Mouse (Mus musculus): Measurements from ENCODE around the gene Kcna7. TPM values are rescaled to one million over a fixed set of nuclear protein-coding genes. Genes with fewer than 3 reads are reported as not detected.

Kcna7 gene
- total and polyA plus RNA-seq, 3 experiments, result 0.16 to 3.2 (median 0.39) TPM

- H3K9me3 ChIP-seq (replicated peaks; ENCODE audit: low read length), result no peaks in the 10 kb centered on the region
- dilution Hi-C loops (cut with MboI; ENCODE audit: extremely low pct_ligation_motif_present, extremely low pct_unique_long_range_greater_than_20kb, low sequenced_read_pairs) (no loop called here), in situ Hi-C loops (cut with MboI; ENCODE audit: low pct_ligation_motif_present, low pct_unique_long_range_greater_than_20kb, low sequenced_read_pairs) (no loop called here)
- peak overlapping the region in 1 of 3 experiments; percentile 50 for H3K4me3 ChIP-seq (replicated peaks in 1 of 3; ENCODE audit: low read depth in 2 of 3, low read length in 2 of 3, poor library complexity in 1 of 3)
- H3K36me3 ChIP-seq (replicated peaks in 1 of 2; ENCODE audit: control insufficient read depth in 1 of 2, insufficient read depth in 1 of 2, low read length in 1 of 2), result peaks cover 43 to 76% of the 10 kb centered on the region in 2 experiments
- DNase-seq (ENCODE audit: extremely low read depth), result no peak
- no peaks in the 10 kb centered on the region for H3K27me3 ChIP-seq (replicated peaks)
- H3K4me1 ChIP-seq (ENCODE audit: control insufficient read depth in 1 of 2, insufficient read depth in 2 of 2), result peaks cover 8 to 35% of the 10 kb centered on the region in 2 experiments
- H3K79me2 ChIP-seq (replicated peaks; ENCODE audit: control insufficient read depth, extremely low read depth, insufficient read depth, poor library complexity, severe bottlenecking), result peaks cover 19% of the 10 kb centered on the region
- no peak for TF ChIP-seq POLR2AphosphoS2 (IDR thresholded peaks at IDR 0.05; ENCODE audit: low read depth, low read length)
- TF ChIP-seq TBP (conservative IDR thresholded peaks at IDR 0.05; ENCODE audit: low read depth, low read length), result no peak
- no peak for TF ChIP-seq EP300 (IDR thresholded peaks at IDR 0.05; ENCODE audit: low read length)
- no peak for TF ChIP-seq USF2 (conservative IDR thresholded peaks at IDR 0.05; ENCODE audit: low read depth, low read length)
- TF ChIP-seq MAZ (IDR thresholded peaks at IDR 0.05; ENCODE audit: low read depth, low read length), result 0 out of 2 replicates have a peak, but pooled peaks have one; percentile 2
- no peak overlapping the region for H3K9ac ChIP-seq (ENCODE audit: insufficient read depth, low read depth)
- no peak overlapping the region for H3K27ac ChIP-seq (ENCODE audit: insufficient read depth, low read depth)
- H3K4me2 ChIP-seq (ENCODE audit: insufficient read depth, low read depth, poor library complexity, severe bottlenecking), result no peak overlapping the region
These were observed 51.3 kb downstream of the Kcna7 start for GRCm38 (mm10) chr7:45456721-45457203.

DNA sequence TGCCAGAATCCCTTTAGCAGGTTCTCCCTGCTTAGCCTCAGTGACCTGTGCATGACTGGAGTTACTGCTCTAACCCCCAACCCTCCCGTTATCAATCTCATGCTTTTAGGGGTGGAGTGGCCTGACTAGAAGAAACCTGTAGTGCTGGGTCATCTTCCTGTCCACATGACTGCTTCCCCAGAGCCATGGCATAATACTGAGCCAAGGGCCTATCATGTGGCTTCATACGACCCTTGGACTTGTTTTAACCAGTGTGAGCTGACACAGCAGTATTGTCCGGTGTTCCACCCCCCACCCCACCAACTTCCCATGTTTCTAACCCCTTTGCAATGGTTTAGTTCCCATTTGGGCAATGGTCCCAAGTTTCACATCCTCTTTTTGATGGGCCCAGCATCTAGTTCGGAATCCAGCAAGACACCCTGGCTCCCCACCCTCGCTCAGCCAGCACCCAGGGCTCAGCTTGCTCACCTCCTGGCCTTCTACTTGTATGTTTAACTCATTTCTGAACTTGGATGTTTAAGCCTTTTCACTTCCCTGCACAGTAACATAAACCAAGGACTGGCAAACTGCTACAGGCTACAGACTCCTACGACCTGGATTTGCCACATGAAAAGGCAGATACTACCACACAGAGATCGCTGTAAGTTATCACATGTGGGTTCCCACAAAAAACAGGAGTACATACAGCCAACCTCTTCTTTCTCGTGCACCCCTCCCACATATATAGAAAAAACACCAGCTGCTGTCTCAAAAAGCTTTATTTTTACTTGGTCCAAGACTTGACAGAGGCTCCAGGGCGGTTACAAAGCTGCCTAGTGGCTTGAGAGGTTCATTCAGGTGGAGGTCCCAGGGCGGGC, 52.0 kb downstream of the Kcna7 start:
- Histone ChIP-seq H3K79me2 (replicated peaks; ENCODE audit: control insufficient read depth, extremely low read depth, insufficient read depth, poor library complexity, severe bottlenecking) (peaks cover 19% of the 10 kb centered on the region), H3K4me1 (ENCODE audit: control insufficient read depth in 1 of 2, insufficient read depth in 2 of 2) (peaks cover 10 to 39% of the 10 kb centered on the region in 2 experiments), H3K9me3 (replicated peaks; ENCODE audit: low read length) (no peaks in the 10 kb centered on the region), H3K36me3 (replicated peaks in 1 of 2; ENCODE audit: control insufficient read depth in 1 of 2, insufficient read depth in 1 of 2, low read length in 1 of 2) (peaks cover 44 to 74% of the 10 kb centered on the region in 2 experiments), H3K4me3 (replicated peaks in 1 of 3; ENCODE audit: low read depth in 2 of 3, low read length in 2 of 3, poor library complexity in 1 of 3) (peak overlapping the region in 2 of 3 experiments; percentile 34 to 50), H3K9ac (ENCODE audit: insufficient read depth, low read depth) (peak overlapping the region; percentile 45; the same call in 1 of the 2 replicates), H3K27ac (ENCODE audit: insufficient read depth, low read depth) (no peak overlapping the region), H3K4me2 (ENCODE audit: insufficient read depth, low read depth, poor library complexity, severe bottlenecking) (peak overlapping the region; percentile 65), H3K27me3 (replicated peaks) (no peaks in the 10 kb centered on the region)
- DNase-seq (ENCODE audit: extremely low read depth), result no peak
- in situ Hi-C loops (cut with MboI; ENCODE audit: low pct_ligation_motif_present, low pct_unique_long_range_greater_than_20kb, low sequenced_read_pairs), result no loop called here
- dilution Hi-C loops (cut with MboI; ENCODE audit: extremely low pct_ligation_motif_present, extremely low pct_unique_long_range_greater_than_20kb, low sequenced_read_pairs), result no loop called here
- TF ChIP-seq JUND (conservative IDR thresholded peaks at IDR 0.05; ENCODE audit: low read depth, low read length) (no peak), GABPA (IDR thresholded peaks at IDR 0.05; ENCODE audit: insufficient replicate concordance, low read depth, low read length) (no peak), KAT2A (IDR thresholded peaks at IDR 0.05; ENCODE audit: insufficient replicate concordance, low read length) (no peak), CHD2 (IDR thresholded peaks at IDR 0.05; ENCODE audit: low read length) (peak; percentile 31), MEF2A (IDR thresholded peaks at IDR 0.05; ENCODE audit: borderline replicate concordance, low read depth, low read length) (no peak), ZKSCAN1 (IDR thresholded peaks at IDR 0.05; ENCODE audit: borderline replicate concordance, low read depth, low read length) (no peak), RCOR1 (conservative IDR thresholded peaks at IDR 0.05; ENCODE audit: low read depth, low read length) (no peak), POLR2AphosphoS2 (IDR thresholded peaks at IDR 0.05; ENCODE audit: low read depth, low read length) (peak; percentile 96), USF1 (IDR thresholded peaks at IDR 0.05; ENCODE audit: low read depth, low read length) (no peak), MAX (IDR thresholded peaks at IDR 0.05; ENCODE audit: low read length) (no peak), MAFK (IDR thresholded peaks at IDR 0.05; ENCODE audit: insufficient replicate concordance, low read length) (peak; percentile 76), ZC3H11A (IDR thresholded peaks at IDR 0.05; ENCODE audit: low read depth, low read length) (no peak), USF2 (conservative IDR thresholded peaks at IDR 0.05; ENCODE audit: low read depth, low read length) (no peak), ZNF384 (IDR thresholded peaks at IDR 0.05; ENCODE audit: low read depth, low read length) (no peak), MYC (IDR thresholded peaks at IDR 0.05; ENCODE audit: low read depth, low read length) (no peak), RAD21 (IDR thresholded peaks at IDR 0.05; ENCODE audit: low read depth, low read length) (no peak), UBTF (IDR thresholded peaks at IDR 0.05; ENCODE audit: low read depth, low read length) (no peak), CTCF (conservative IDR thresholded peaks at IDR 0.05 in 1 of 2, IDR thresholded peaks at IDR 0.05 in 1 of 2; ENCODE audit: low read depth in 2 of 2, low read length in 2 of 2) (no peak), TCF12 (IDR thresholded peaks at IDR 0.05; ENCODE audit: low read depth, low read length) (no peak), EP300 (IDR thresholded peaks at IDR 0.05; ENCODE audit: low read length) (no peak), IRF4 (IDR thresholded peaks at IDR 0.05; ENCODE audit: low read depth, low read length) (peak; percentile 83), ELF1 (IDR thresholded peaks at IDR 0.05; ENCODE audit: low read depth, low read length) (no peak), MXI1 (IDR thresholded peaks at IDR 0.05; ENCODE audit: low read depth, low read length) (no peak; the same call in 1 of the 2 replicates), NELFE (IDR thresholded peaks at IDR 0.05; ENCODE audit: low read depth, low read length) (0 out of 2 replicates have a peak, but pooled peaks have one; percentile 30), MAZ (IDR thresholded peaks at IDR 0.05; ENCODE audit: low read depth, low read length) (no peak), PAX5 (IDR thresholded peaks at IDR 0.05; ENCODE audit: low read length) (no peak), POLR2A (IDR thresholded peaks at IDR 0.05; ENCODE audit: low read depth, low read length) (peak; percentile 49; the same call in 1 of the 2 replicates), SIN3A (IDR thresholded peaks at IDR 0.05; ENCODE audit: low read length) (no peak), JUN (IDR thresholded peaks at IDR 0.05; ENCODE audit: insufficient read depth, low read depth, low read length) (no peak)
